Mouse (Mus musculus): ENCODE data around the gene Htra1. TPM values are rescaled to one million over a fixed set of nuclear protein-coding genes. Genes with fewer than 3 reads are reported as not detected.

Gene Htra1
- polyA plus RNA-seq, 1 experiment from 2014 or later, result 7.2 TPM

- 88% methylated on average over 8 of the region's 8 CpGs for WGBS
- DNase-seq (ENCODE audit: low spot score), result no peak
Observed at GRCm38 (mm10) chr7:130938896-130939295, 3.0 kb downstream of the Htra1 start.

GRCm38 (mm10) chr7:130940733-130941132, 4.8 kb downstream of the Htra1 start:
- no peak overlapping the region for H3K4me3 ChIP-seq (ENCODE audit: low read depth, low read length)
- DNase-seq (ENCODE audit: low spot score) (no peak), ATAC-seq (ENCODE audit: insufficient read depth, low FRiP score, low TSS enrichment) (no peak)
- no peak overlapping the region for H3K9ac ChIP-seq (ENCODE audit: low read length)
- peaks cover 6% of the 10 kb centered on the region; the same call in 1 of the 2 replicates for H3K4me1 ChIP-seq (ENCODE audit: control insufficient read depth, insufficient read depth, low read length)
- H3K9me3 ChIP-seq (ENCODE audit: control insufficient read depth, low read length), result no peaks in the 10 kb centered on the region
- H3K27me3 ChIP-seq (ENCODE audit: control insufficient read depth, insufficient read depth, low read length), result peaks cover 34% of the 10 kb centered on the region
- WGBS, result 86% methylated on average over 8 of the region's 8 CpGs
- no peak overlapping the region for H3K27ac ChIP-seq (ENCODE audit: low read depth, low read length)
- no peaks in the 10 kb centered on the region for H3K36me3 ChIP-seq (ENCODE audit: control insufficient read depth, insufficient read depth, low read length)
- H3K4me2 ChIP-seq (ENCODE audit: low read depth), result no peak overlapping the region

More at GRCm38 (mm10) chr7:130938896-130939295, 3.0 kb downstream of the Htra1 start:
- Histone ChIP-seq H3K4me3 (ENCODE audit: low read depth, low read length) (no peak overlapping the region), H3K36me3 (ENCODE audit: control insufficient read depth, insufficient read depth, low read length) (no peaks in the 10 kb centered on the region), H3K9ac (ENCODE audit: low read length) (no peak overlapping the region), H3K9me3 (ENCODE audit: control insufficient read depth, low read length) (no peaks in the 10 kb centered on the region), H3K4me2 (ENCODE audit: low read depth) (no peak overlapping the region), H3K27me3 (ENCODE audit: control insufficient read depth, insufficient read depth, low read length) (peaks cover 49% of the 10 kb centered on the region), H3K27ac (ENCODE audit: low read depth, low read length) (no peak overlapping the region), H3K4me1 (ENCODE audit: control insufficient read depth, insufficient read depth, low read length) (peaks cover 12% of the 10 kb centered on the region; the same call in 1 of the 2 replicates)
- no peak for ATAC-seq (ENCODE audit: insufficient read depth, low FRiP score, low TSS enrichment)

GRCm38 (mm10) chr7:130943280-130943895, 7.5 kb downstream of the Htra1 start:
- no peaks in the 10 kb centered on the region for H3K36me3 ChIP-seq (ENCODE audit: control insufficient read depth, insufficient read depth, low read length)
- DNase-seq (ENCODE audit: low spot score) (no peak), ATAC-seq (ENCODE audit: insufficient read depth, low FRiP score, low TSS enrichment) (no peak)
- no peak overlapping the region for H3K4me2 ChIP-seq (ENCODE audit: low read depth)
- 84% methylated on average over 9 of the region's 9 CpGs for WGBS
- no peak overlapping the region for H3K27ac ChIP-seq (ENCODE audit: low read depth, low read length)
- no peak overlapping the region for H3K9ac ChIP-seq (ENCODE audit: low read length)
- H3K4me3 ChIP-seq (ENCODE audit: low read depth, low read length), result no peak overlapping the region
- no peaks in the 10 kb centered on the region for H3K9me3 ChIP-seq (ENCODE audit: control insufficient read depth, low read length)
- no peaks in the 10 kb centered on the region for H3K4me1 ChIP-seq (ENCODE audit: control insufficient read depth, insufficient read depth, low read length)
- H3K27me3 ChIP-seq (ENCODE audit: control insufficient read depth, insufficient read depth, low read length), result peaks cover 8% of the 10 kb centered on the region

- H3K36me3 ChIP-seq (ENCODE audit: control insufficient read depth, insufficient read depth, low read length), result no peaks in the 10 kb centered on the region
- H3K27me3 ChIP-seq (ENCODE audit: control insufficient read depth, insufficient read depth, low read length), result no peaks in the 10 kb centered on the region
- H3K27ac ChIP-seq (ENCODE audit: low read depth, low read length), result no peak overlapping the region
- no peak overlapping the region for H3K9ac ChIP-seq (ENCODE audit: low read length)
- ATAC-seq (ENCODE audit: insufficient read depth, low FRiP score, low TSS enrichment) (no peak), DNase-seq (ENCODE audit: low spot score) (no peak)
- 89% methylated on average over 11 of the region's 11 CpGs for WGBS
- H3K4me2 ChIP-seq (ENCODE audit: low read depth), result no peak overlapping the region
- no peaks in the 10 kb centered on the region for H3K9me3 ChIP-seq (ENCODE audit: control insufficient read depth, low read length)
- no peak overlapping the region for H3K4me3 ChIP-seq (ENCODE audit: low read depth, low read length)
- H3K4me1 ChIP-seq (ENCODE audit: control insufficient read depth, insufficient read depth, low read length), result no peaks in the 10 kb centered on the region
Observed at GRCm38 (mm10) chr7:130944766-130945475, 9.0 kb downstream of the Htra1 start.

- DNase-seq (ENCODE audit: low spot score) (no peak), ATAC-seq (ENCODE audit: insufficient read depth, low FRiP score, low TSS enrichment) (no peak)
- no peak overlapping the region for H3K4me2 ChIP-seq (ENCODE audit: low read depth)
- no peak overlapping the region for H3K9ac ChIP-seq (ENCODE audit: low read length)
- no peak overlapping the region for H3K4me3 ChIP-seq (ENCODE audit: low read depth, low read length)
- H3K9me3 ChIP-seq (ENCODE audit: control insufficient read depth, low read length), result no peaks in the 10 kb centered on the region
- H3K4me1 ChIP-seq (ENCODE audit: control insufficient read depth, insufficient read depth, low read length), result no peaks in the 10 kb centered on the region
- WGBS, result 89% methylated on average over 3 of the region's 3 CpGs
- no peak overlapping the region for H3K27ac ChIP-seq (ENCODE audit: low read depth, low read length)
- no peaks in the 10 kb centered on the region for H3K36me3 ChIP-seq (ENCODE audit: control insufficient read depth, insufficient read depth, low read length)
- no peaks in the 10 kb centered on the region for H3K27me3 ChIP-seq (ENCODE audit: control insufficient read depth, insufficient read depth, low read length)
Observed at GRCm38 (mm10) chr7:130945730-130946129, 9.8 kb downstream of the Htra1 start.

GRCm38 (mm10) chr7:130946303-130946702, 10.4 kb downstream of the Htra1 start:
- no peak overlapping the region for H3K4me2 ChIP-seq (ENCODE audit: low read depth)
- no peak for ATAC-seq (ENCODE audit: insufficient read depth, low FRiP score, low TSS enrichment)
- no peak for DNase-seq (ENCODE audit: low spot score)
- no peaks in the 10 kb centered on the region for H3K9me3 ChIP-seq (ENCODE audit: control insufficient read depth, low read length)
- H3K4me1 ChIP-seq (ENCODE audit: control insufficient read depth, insufficient read depth, low read length), result no peaks in the 10 kb centered on the region
- WGBS, result 88% methylated on average over 12 of the region's 12 CpGs
- H3K36me3 ChIP-seq (ENCODE audit: control insufficient read depth, insufficient read depth, low read length), result no peaks in the 10 kb centered on the region
- H3K9ac ChIP-seq (ENCODE audit: low read length), result no peak overlapping the region
- no peaks in the 10 kb centered on the region for H3K27me3 ChIP-seq (ENCODE audit: control insufficient read depth, insufficient read depth, low read length)
- H3K27ac ChIP-seq (ENCODE audit: low read depth, low read length), result no peak overlapping the region
- H3K4me3 ChIP-seq (ENCODE audit: low read depth, low read length), result no peak overlapping the region

- no peak overlapping the region for H3K4me2 ChIP-seq (ENCODE audit: low read depth)
- ATAC-seq (ENCODE audit: insufficient read depth, low FRiP score, low TSS enrichment) (no peak), DNase-seq (ENCODE audit: low spot score) (no peak)
- H3K9ac ChIP-seq (ENCODE audit: low read length), result no peak overlapping the region
- H3K27me3 ChIP-seq (ENCODE audit: control insufficient read depth, insufficient read depth, low read length), result no peaks in the 10 kb centered on the region
- H3K27ac ChIP-seq (ENCODE audit: low read depth, low read length), result no peak overlapping the region
- WGBS, result 67% methylated on average over 5 of the region's 5 CpGs
- no peak overlapping the region for H3K4me3 ChIP-seq (ENCODE audit: low read depth, low read length)
- no peaks in the 10 kb centered on the region for H3K4me1 ChIP-seq (ENCODE audit: control insufficient read depth, insufficient read depth, low read length)
- H3K9me3 ChIP-seq (ENCODE audit: control insufficient read depth, low read length), result no peaks in the 10 kb centered on the region
- no peaks in the 10 kb centered on the region for H3K36me3 ChIP-seq (ENCODE audit: control insufficient read depth, insufficient read depth, low read length)
Observed at GRCm38 (mm10) chr7:130948563-130949208, 12.8 kb downstream of the Htra1 start.

GRCm38 (mm10) chr7:130949331-130949751, 13.4 kb downstream of the Htra1 start:
- 67% methylated on average over 8 of the region's 8 CpGs for WGBS
- Histone ChIP-seq H3K4me1 (ENCODE audit: control insufficient read depth, insufficient read depth, low read length) (no peaks in the 10 kb centered on the region), H3K9ac (ENCODE audit: low read length) (no peak overlapping the region)

More at GRCm38 (mm10) chr7:130949331-130949751, 13.4 kb downstream of the Htra1 start:
- H3K27ac ChIP-seq (ENCODE audit: low read depth, low read length), result no peak overlapping the region
- H3K27me3 ChIP-seq (ENCODE audit: control insufficient read depth, insufficient read depth, low read length), result no peaks in the 10 kb centered on the region
- DNase-seq (ENCODE audit: low spot score) (no peak), ATAC-seq (ENCODE audit: insufficient read depth, low FRiP score, low TSS enrichment) (no peak)
- no peak overlapping the region for H3K4me2 ChIP-seq (ENCODE audit: low read depth)
- H3K4me3 ChIP-seq (ENCODE audit: low read depth, low read length), result no peak overlapping the region
- no peaks in the 10 kb centered on the region for H3K36me3 ChIP-seq (ENCODE audit: control insufficient read depth, insufficient read depth, low read length)
- H3K9me3 ChIP-seq (ENCODE audit: control insufficient read depth, low read length), result no peaks in the 10 kb centered on the region

All from neural tube, embryonic 11.5 days (tissue).